12 mouse cellular contexts compared by ENCODE assay signal in the genomic region with DNA sequence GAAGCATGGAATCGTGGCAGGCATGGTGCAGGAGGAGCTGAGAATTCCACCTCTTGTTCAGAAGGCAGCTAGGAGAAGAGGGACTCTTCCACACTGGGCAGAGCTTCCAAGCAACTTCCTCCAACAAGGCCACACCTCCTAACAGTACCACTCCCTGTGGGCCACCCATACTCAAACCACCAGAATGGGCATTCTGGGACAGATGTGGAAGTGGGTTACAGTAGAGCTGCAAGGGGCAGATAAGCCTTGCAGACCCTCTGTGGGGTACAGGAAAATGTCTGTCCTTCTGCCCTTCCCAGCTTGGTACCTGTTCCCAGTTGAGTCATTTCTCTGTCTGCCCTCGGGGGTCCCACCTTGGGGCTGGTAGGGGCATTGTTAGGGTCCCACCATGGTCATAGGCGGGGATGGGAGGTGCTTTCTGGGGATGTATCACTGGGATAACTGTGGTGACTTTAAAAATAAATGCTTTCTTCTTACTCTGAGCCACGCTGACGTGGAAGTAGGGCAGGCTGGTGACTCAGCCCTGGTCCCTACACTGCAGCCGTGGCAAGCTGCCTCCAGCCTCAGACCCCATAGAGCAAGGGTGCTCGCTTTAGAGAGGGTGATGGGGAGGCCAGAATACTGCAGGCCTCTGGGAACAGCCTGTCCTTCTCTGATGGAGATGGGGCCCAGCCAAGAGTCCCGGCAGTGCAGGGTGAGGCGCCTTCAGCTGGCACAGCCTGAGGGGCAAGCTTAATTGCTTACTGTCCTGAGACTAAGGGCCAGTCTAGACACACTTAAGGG. TPM values are rescaled to one million over a fixed set of nuclear protein-coding genes. Genes with fewer than 3 reads are reported as not detected.
DNase-seq lines count a peak whose midpoint lies in the region; ATAC-seq and TF ChIP-seq lines count a peak whose summit lies in the region.
"Had no signal": no experiment of that assay in that cellular context is flagged by ENCODE, and none has a peak within 500 bp of the region (broad histone marks: within the 10 kb centered on the region; RNA-seq: fewer than 3 reads in every experiment).

No protein-coding gene starts in this region.

- no peak overlapping the region for H3K4me2 ChIP-seq in forebrain, embryonic 11.5 days (ENCODE audit: low read depth, low read length, severe bottlenecking)
- H3K4me2 ChIP-seq in lung, embryonic 16.5 days (ENCODE audit: low read depth, low read length) = no peak overlapping the region
- H3K4me2 ChIP-seq: forebrain, embryonic 12.5 days; heart, embryonic 15.5 days had no signal

- H3K4me1 ChIP-seq in forebrain, embryonic 10.5 days = peaks cover 36% of the 10 kb centered on the region
- peaks cover 6% of the 10 kb centered on the region; the same call in 1 of the 2 replicates for H3K4me1 ChIP-seq in forebrain, embryonic 11.5 days (replicated peaks; ENCODE audit: control insufficient read depth, insufficient read depth, low read length)
- H3K4me1 ChIP-seq in lung, embryonic 16.5 days (replicated peaks; ENCODE audit: control insufficient read depth, insufficient read depth, low read length) = peaks cover 23% of the 10 kb centered on the region
- peaks cover 5% of the 10 kb centered on the region for H3K4me1 ChIP-seq in lung, adult 2 months (ENCODE audit: control insufficient read depth, insufficient read depth, low read length)

- H3K27ac ChIP-seq in forebrain, embryonic 10.5 days = 0 out of 2 replicates have a peak overlapping the region, but pooled peaks have one; percentile 20
- no peak overlapping the region for H3K27ac ChIP-seq in forebrain, embryonic 11.5 days (ENCODE audit: low read depth, low read length)
- no peak overlapping the region for H3K27ac ChIP-seq in lung, embryonic 16.5 days (ENCODE audit: low read length)
- H3K27ac ChIP-seq: forebrain, embryonic 12.5 days; heart, embryonic 15.5 days had no signal

- no peak overlapping the region for H3K4me3 ChIP-seq in forebrain, embryonic 10.5 days
- no peak overlapping the region for H3K4me3 ChIP-seq in forebrain, embryonic 11.5 days (ENCODE audit: low read depth, low read length)
- H3K4me3 ChIP-seq in lung, embryonic 16.5 days (ENCODE audit: low read length) = no peak overlapping the region
- H3K4me3 ChIP-seq in lung, adult 2 months (replicated peaks; ENCODE audit: extremely low read depth, low read depth, low read length) = no peak overlapping the region
- H3K4me3 ChIP-seq: forebrain, embryonic 12.5 days; heart, embryonic 15.5 days had no signal

- H3K27me3 ChIP-seq in forebrain, embryonic 10.5 days (ENCODE audit: poor library complexity, severe bottlenecking) = peaks cover 6% of the 10 kb centered on the region
- no peaks in the 10 kb centered on the region for H3K27me3 ChIP-seq in forebrain, embryonic 11.5 days (ENCODE audit: control insufficient read depth, insufficient read depth, low read length)
- H3K27me3 ChIP-seq in lung, embryonic 16.5 days (ENCODE audit: control insufficient read depth, insufficient read depth, low read depth, low read length) = no peaks in the 10 kb centered on the region

- TF ChIP-seq POLR2A in lung, adult 2 months (IDR thresholded peaks at IDR 0.05; ENCODE audit: borderline replicate concordance, extremely low read depth, low read depth, low read length) = no peak

- no peak for TF ChIP-seq CTCF in lung, adult 2 months (IDR thresholded peaks at IDR 0.05; ENCODE audit: insufficient read depth, low read length)

- no peak for ATAC-seq in forebrain, embryonic 11.5 days (replicated peaks; ENCODE audit: low FRiP score)
- 0 out of 2 replicates have a peak, but pooled peaks have one; percentile 15 for ATAC-seq in lung, embryonic 16.5 days (ENCODE audit: low read depth)
- peak; percentile 50 for ATAC-seq in granulocyte monocyte progenitor cell, adult 5-6 weeks (replicated peaks; ENCODE audit: poor library complexity, severe bottlenecking)
- ATAC-seq: inflammation-experienced regulatory T-cells, adult 6 months had no signal

- H3K36me3 ChIP-seq in forebrain, embryonic 10.5 days (replicated peaks) = no peaks in the 10 kb centered on the region
- no peaks in the 10 kb centered on the region for H3K36me3 ChIP-seq in forebrain, embryonic 11.5 days (ENCODE audit: control insufficient read depth, insufficient read depth, low read length)
- H3K36me3 ChIP-seq in lung, embryonic 16.5 days (ENCODE audit: control insufficient read depth, insufficient read depth, low read length) = peaks cover 3% of the 10 kb centered on the region; the same call in 1 of the 2 replicates
- H3K36me3 ChIP-seq: forebrain, embryonic 12.5 days; heart, embryonic 15.5 days had no signal

- 89% methylated on average over 9 of the region's 9 CpGs for WGBS in forebrain, embryonic 10.5 days
- WGBS in forebrain, embryonic 11.5 days = 89% methylated on average over 9 of the region's 9 CpGs
- 73% methylated on average over 9 of the region's 9 CpGs for WGBS in lung, embryonic 16.5 days
- 72% methylated on average over 9 of the region's 9 CpGs for WGBS in lung, adult 2 months

- H3K9ac ChIP-seq in forebrain, embryonic 11.5 days (ENCODE audit: low read length) = no peak overlapping the region
- no peak overlapping the region for H3K9ac ChIP-seq in lung, embryonic 16.5 days (ENCODE audit: low read length)
- H3K9ac ChIP-seq: forebrain, embryonic 12.5 days; heart, embryonic 15.5 days had no signal

- no peak for DNase-seq in forebrain, embryonic 10.5 days (ENCODE audit: extremely low spot score, low spot score)
- DNase-seq in forebrain, embryonic 11.5 days (ENCODE audit: low spot score) = no peak
- DNase-seq in lung, adult 2 months = no peak
- peak; percentile 71 for DNase-seq in Muller cell, postnatal 12 days (ENCODE audit: inconsistent ontology term)
- DNase-seq in layer of hippocampus, postnatal 36 days = no peak
- DNase-seq in urinary bladder, postnatal 4 days (ENCODE audit: low spot score in 2 of 2) = no peak
- DNase-seq: kidney, postnatal 36 days had no signal

- no peaks in the 10 kb centered on the region for H3K9me3 ChIP-seq in forebrain, embryonic 10.5 days
- H3K9me3 ChIP-seq in forebrain, embryonic 11.5 days (ENCODE audit: control insufficient read depth, low read length) = no peaks in the 10 kb centered on the region
- no peaks in the 10 kb centered on the region for H3K9me3 ChIP-seq in lung, embryonic 16.5 days (ENCODE audit: control insufficient read depth, low read length)
- H3K9me3 ChIP-seq: heart, embryonic 15.5 days had no signal

RNA-seq across cellular contexts. Expression of gene Sept9, which starts 59.9 kb away (rescaled TPM):
- polyA plus RNA-seq in forebrain, embryonic 10.5 days (2016; fragmentation: Nextera tagmentation; extraction: Ambion mirVana) = 206 and 211 TPM in 2 replicates
- 172 and 182 TPM in 2 replicates for polyA plus RNA-seq in forebrain, embryonic 11.5 days (2014; fragmentation: Nextera tagmentation; extraction: Ambion mirVana)
- 128 and 139 TPM in 2 replicates for polyA plus RNA-seq in lung, embryonic 16.5 days (2015; fragmentation: Nextera tagmentation; extraction: Ambion mirVana)
- polyA plus RNA-seq in lung, adult 2 months (2012; rRNA removed) = 35.1 and 41.4 TPM in 2 replicates
- 139 and 145 TPM in 2 replicates for total RNA-seq in granulocyte monocyte progenitor cell, adult 5-6 weeks (2014; fragmentation: Nextera tagmentation)
- 124 and 141 TPM in 2 replicates for total RNA-seq in granulocyte monocyte progenitor cell, adult 5-6 weeks (2017)
- 100 to 1,000 TPM; 106 to 110 TPM for total RNA-seq in layer of hippocampus, postnatal 36 days (2021)
